Mouse (Mus musculus) left cerebral cortex, postnatal 14 days (tissue): ENCODE data around the gene 1700016K19Rik. TPM values are rescaled to one million over a fixed set of nuclear protein-coding genes. Genes with fewer than 3 reads are reported as not detected.

ENCODE experiments used
- total RNA-seq, 2 experiments: library from RNA; stranded (reverse); gene quantifications; 2 replicates each; pipeline ENCODE4 v1.2.3; 2021

The 1700016K19Rik gene
- total RNA-seq, 2 experiments from 2014 or later: 3.8 to 6.8 TPM

Other genes starting within 250 kb of the 1700016K19Rik start
- gene Doc2b, start 203.9 kb upstream of the 1700016K19Rik start, total RNA-seq: 10 to 100 TPM; 25.0 to 34.4 TPM
- 1 to 10 TPM; 2.9 to 3.4 TPM for gene Rph3al, start 61.5 kb upstream of the 1700016K19Rik start, total RNA-seq
- gene Rflnb, start 27.9 kb downstream of the 1700016K19Rik start, total RNA-seq: 10 to 100 TPM; 14.3 to 15.8 TPM
- gene Vps53, start 179.7 kb downstream of the 1700016K19Rik start, total RNA-seq: 10 to 100 TPM; 67.5 to 77.7 TPM
- 10 to 100 TPM; 17.4 to 17.6 TPM for gene Fam57a, start 179.8 kb downstream of the 1700016K19Rik start, total RNA-seq
- gene Dbil5, start 217.7 kb downstream of the 1700016K19Rik start, total RNA-seq: under 1 TPM; 0.85 to 0.90 TPM
- gene Gemin4, start 217.8 kb downstream of the 1700016K19Rik start, total RNA-seq: 1 to 10 TPM; 5.7 to 8.3 TPM
- 10 to 100 TPM; 15.0 to 15.1 TPM for gene Mrm3, start 243.8 kb downstream of the 1700016K19Rik start, total RNA-seq
- gene Glod4, start 243.8 kb downstream of the 1700016K19Rik start, total RNA-seq: 10 to 100 TPM; 44.5 to 46.3 TPM